Mouse (Mus musculus) frontal cortex, postnatal 36 days (tissue): ENCODE data around the gene Pla2g4b.
A peak's percentile ranks its signal among the peaks of the same experiment; 100 is the strongest.

Experiments used
- DNase-seq, 2 experiments: peaks; one replicate each; pipeline ENCODE4 v3.0.0; 2022; ENCODE audit warnings: low spot score in 2 of 2

Gene Pla2g4b

GRCm38 (mm10) chr2:120015882-120016281 is 17.3 kb upstream of the Pla2g4b start:
- DNase-seq, result no peak

GRCm38 (mm10) chr2:120017599-120017998 is 15.6 kb upstream of the Pla2g4b start:
- no peak for DNase-seq

- DNase-seq, result no peak
Observed at GRCm38 (mm10) chr2:120024337-120024736, 8.9 kb upstream of the Pla2g4b start.

GRCm38 (mm10) chr2:120026984-120027949 is 6.0 kb upstream of the Pla2g4b start, which contains the start of the genes Jmjd7 and Gm28042:
TSS of gene Jmjd7 (plus strand) at chr2:120027483.
TSS of gene Gm28042 (plus strand) at chr2:120027493.
- DNase-seq, result peak; percentile 86 to 92

GRCm38 (mm10) chr2:120027950-120028331 is 5.3 kb upstream of the Pla2g4b start:
- DNase-seq, result no peak

- no peak for DNase-seq
Observed at GRCm38 (mm10) chr2:120030380-120030779, 2.8 kb upstream of the Pla2g4b start.

GRCm38 (mm10) chr2:120033726-120034125 is 509 bp downstream of the Pla2g4b start:
- DNase-seq, result no peak

- no peak for DNase-seq
Observed at GRCm38 (mm10) chr2:120037744-120038143, 4.5 kb downstream of the Pla2g4b start.

GRCm38 (mm10) chr2:120040991-120041390 is 7.8 kb downstream of the Pla2g4b start:
- no peak for DNase-seq

GRCm38 (mm10) chr2:120044101-120044603 is 10.9 kb downstream of the Pla2g4b start:
- DNase-seq, result peak; percentile 65 to 68

GRCm38 (mm10) chr2:120044676-120045075 is 11.5 kb downstream of the Pla2g4b start:
- no peak for DNase-seq

GRCm38 (mm10) chr2:120046486-120047310 is 13.5 kb downstream of the Pla2g4b start:
- peak; percentile 58 to 65 for DNase-seq

GRCm38 (mm10) chr2:120048173-120048572 is 15.0 kb downstream of the Pla2g4b start:
- no peak for DNase-seq

GRCm38 (mm10) chr2:120049632-120050274 is 16.5 kb downstream of the Pla2g4b start:
- DNase-seq, result no peak

- DNase-seq, result no peak
Observed at GRCm38 (mm10) chr2:120051405-120051804, 18.2 kb downstream of the Pla2g4b start.

- no peak for DNase-seq
Observed at GRCm38 (mm10) chr2:120054771-120055552, 21.7 kb downstream of the Pla2g4b start.

- DNase-seq, result no peak
Observed at GRCm38 (mm10) chr2:120055923-120056322, 22.7 kb downstream of the Pla2g4b start.

GRCm38 (mm10) chr2:120058818-120059217 is 25.6 kb downstream of the Pla2g4b start:
- no peak for DNase-seq

- DNase-seq, result no peak
Observed at GRCm38 (mm10) chr2:120059466-120059865, 26.2 kb downstream of the Pla2g4b start.

- no peak for DNase-seq
Observed at GRCm38 (mm10) chr2:120060190-120060589, 27.0 kb downstream of the Pla2g4b start.

GRCm38 (mm10) chr2:120060651-120061050 is 27.4 kb downstream of the Pla2g4b start:
- no peak for DNase-seq
